Mouse (Mus musculus) stomach, embryonic 16.5 days (tissue): ENCODE data around the gene Cd300ld. TPM values are rescaled to one million over a fixed set of nuclear protein-coding genes. Genes with fewer than 3 reads are reported as not detected.

Source experiments
- ATAC-seq: fragments of 200-750 bp; cut with Nextera tagmentation; 2 replicates; pipeline ENCODE4 v1.8.0; 2017; ENCODE audit warnings: moderate number of reproducible peaks, moderate TSS enrichment; ENCODE audit not compliant: insufficient read depth, low FRiP score
- H3K27ac ChIP-seq: fragments of 300-500 bp; sonication (generic); 2 replicates; pipeline ENCODE4 v1.5.1; 2014; ENCODE audit warnings: low read length
- H3K27me3 ChIP-seq: fragments of 300-500 bp; sonication (generic); 2 replicates; pipeline ENCODE4 v1.6.1; 2014; ENCODE audit warnings: low read length, control low read depth, mixed read lengths; ENCODE audit not compliant: control insufficient read depth, insufficient read depth
- H3K36me3 ChIP-seq: fragments of 300-500 bp; sonication (generic); 2 replicates; pipeline ENCODE4 v1.6.1; 2014; ENCODE audit warnings: low read length; ENCODE audit not compliant: control insufficient read depth, insufficient read depth
- H3K4me1 ChIP-seq: fragments of 300-500 bp; sonication (generic); 2 replicates; pipeline ENCODE4 v1.6.1; 2014; ENCODE audit warnings: low read length, control low read depth, mixed read lengths; ENCODE audit not compliant: control insufficient read depth, insufficient read depth
- H3K4me2 ChIP-seq: fragments of 300-500 bp; sonication (generic); 2 replicates; pipeline ENCODE4 v1.6.1; 2014; ENCODE audit warnings: low read depth, low read length, mixed read lengths
- H3K4me3 ChIP-seq: fragments of 300-500 bp; sonication (generic); replicated peaks from 2 replicates; pipeline ENCODE4 v1.5.1; 2014; ENCODE audit warnings: mild to moderate bottlenecking, low read length
- H3K9ac ChIP-seq: fragments of 300-500 bp; sonication (generic); 2 replicates; pipeline ENCODE4 v1.6.1; 2014; ENCODE audit warnings: low read length
- H3K9me3 ChIP-seq: fragments of 300-500 bp; sonication (generic); replicated peaks from 2 replicates; pipeline ENCODE4 v1.6.1; 2016; ENCODE audit warnings: low read length, control low read depth; ENCODE audit not compliant: control insufficient read depth
- WGBS: fragments of 180-500 bp; shearing (Covaris S2); extraction: QIAGEN DNeasy Blood & Tissue Kit; methylation state at CpG from one replicate; pipeline ENCODE4 v1.1.7; 2014; 5-methylcytosine and 5-hydroxymethylcytosine counted together
- polyA plus RNA-seq: library from polyadenylated mRNA; unstranded; fragments of >200 nt; fragmentation: Nextera tagmentation; extraction: Ambion mirVana; gene quantifications from 2 replicates; pipeline ENCODE4 v1.2.1, GENCODE M21; 2015

The Cd300ld gene
- polyA plus RNA-seq, 1 experiment from 2014 or later: 0.67 TPM

DNA sequence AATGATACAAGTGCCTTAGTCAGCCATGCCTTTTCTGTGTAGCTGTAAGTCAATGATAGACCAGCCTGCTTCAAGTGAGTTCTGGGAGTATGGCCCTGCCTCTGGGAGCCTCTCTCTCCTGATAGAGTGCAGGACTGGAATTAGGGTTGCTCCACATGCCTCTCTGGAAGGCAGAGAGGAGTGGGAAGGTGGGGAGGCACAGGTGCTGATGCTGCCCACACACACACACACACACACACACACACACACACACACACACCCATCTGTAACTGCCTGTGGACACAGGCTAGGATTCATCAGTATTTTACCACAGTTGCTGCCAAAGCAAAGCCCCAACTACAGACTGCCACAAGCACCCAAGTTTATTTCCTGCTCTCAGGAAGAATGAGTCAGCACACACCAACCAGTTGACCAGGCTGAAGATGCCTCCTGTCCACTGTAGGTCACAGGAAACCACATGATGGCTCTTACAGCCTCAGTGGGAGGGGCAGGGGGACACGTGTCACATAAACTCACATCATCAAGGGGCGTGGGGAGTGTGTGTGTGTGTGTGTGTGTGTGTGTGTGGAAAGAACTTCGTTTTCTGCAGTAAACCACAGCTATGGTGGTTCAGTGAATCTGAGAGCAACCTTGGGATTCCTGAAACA lies 24.4 kb downstream of the Cd300ld start:
- H3K36me3 ChIP-seq: no peaks in the 10 kb centered on the region
- ATAC-seq: no peak
- H3K4me1 ChIP-seq: no peaks in the 10 kb centered on the region
- no peaks in the 10 kb centered on the region for H3K9me3 ChIP-seq
- no peak overlapping the region for H3K4me3 ChIP-seq
- H3K27me3 ChIP-seq: no peaks in the 10 kb centered on the region
- H3K27ac ChIP-seq: no peak overlapping the region
- no peak overlapping the region for H3K9ac ChIP-seq
- 54% methylated on average over 3 of the region's 3 CpGs for WGBS
- H3K4me2 ChIP-seq: no peak overlapping the region

DNA sequence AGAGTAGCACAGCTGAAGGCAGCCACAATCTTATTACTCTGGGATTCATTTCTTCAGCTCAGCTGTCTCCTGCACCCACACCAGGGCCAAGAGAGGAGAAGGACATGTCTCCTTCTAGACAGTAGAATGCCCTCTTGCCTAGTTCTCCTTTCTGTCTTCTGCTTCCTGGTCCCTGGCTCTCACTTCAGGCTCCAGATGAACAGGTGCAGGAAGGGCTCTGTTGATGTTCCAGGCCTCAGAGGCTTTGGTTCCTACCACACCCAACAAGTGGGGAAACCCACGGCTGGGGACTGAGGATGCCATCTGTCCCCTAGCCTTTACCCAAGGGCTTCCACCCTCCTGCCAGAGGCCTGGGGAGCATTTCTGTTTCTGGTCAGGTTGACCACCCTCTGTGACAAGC lies 29.4 kb downstream of the Cd300ld start:
- 54% methylated on average over 1 of the region's 1 CpGs for whole genome bisulfite sequencing

DNA sequence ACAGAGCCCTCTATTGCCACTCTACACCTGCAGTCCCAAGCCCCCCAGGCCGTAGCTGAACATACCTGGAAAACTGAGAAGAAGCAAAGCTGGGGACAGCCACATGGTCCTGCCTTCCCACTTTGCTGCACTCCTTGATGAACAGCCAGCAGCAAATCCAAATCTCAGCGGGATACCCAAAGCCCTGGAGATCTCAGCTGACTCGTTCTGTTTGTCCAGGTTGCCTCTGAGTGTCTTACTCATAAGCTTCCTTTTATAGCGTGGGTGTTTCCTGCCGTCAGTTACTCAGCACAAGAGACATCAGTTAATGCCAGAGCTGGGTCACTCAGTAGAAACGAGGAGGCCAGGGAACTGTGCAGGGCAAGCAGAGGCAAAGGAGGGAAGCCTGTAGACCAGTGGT lies 55.6 kb downstream of the Cd300ld start, which contains the start of gene Cd300lb:
Cd300lb (minus strand) TSS at position 243 of the 400 bp plus-strand sequence.
- Histone ChIP-seq H3K9me3 (no peaks in the 10 kb centered on the region), H3K36me3 (no peaks in the 10 kb centered on the region), H3K4me1 (no peaks in the 10 kb centered on the region), H3K4me3 (no peak within 1 kb of the TSS), H3K9ac (no peak within 1 kb of the TSS), H3K4me2 (no peak within 1 kb of the TSS), H3K27ac (no peak within 1 kb of the TSS), H3K27me3 (no peaks in the 10 kb centered on the region)
- no peak for ATAC-seq
- WGBS: 44% methylated on average over 6 of the region's 6 CpGs

More for the DNA sequence above, 29.4 kb downstream of the Cd300ld start:
- H3K27ac ChIP-seq: no peak overlapping the region
- no peak overlapping the region for H3K9ac ChIP-seq
- no peaks in the 10 kb centered on the region for H3K27me3 ChIP-seq
- ATAC-seq: no peak
- no peaks in the 10 kb centered on the region for H3K4me1 ChIP-seq
- H3K4me2 ChIP-seq: no peak overlapping the region
- no peaks in the 10 kb centered on the region for H3K36me3 ChIP-seq
- no peaks in the 10 kb centered on the region for H3K9me3 ChIP-seq
- H3K4me3 ChIP-seq: no peak overlapping the region

DNA sequence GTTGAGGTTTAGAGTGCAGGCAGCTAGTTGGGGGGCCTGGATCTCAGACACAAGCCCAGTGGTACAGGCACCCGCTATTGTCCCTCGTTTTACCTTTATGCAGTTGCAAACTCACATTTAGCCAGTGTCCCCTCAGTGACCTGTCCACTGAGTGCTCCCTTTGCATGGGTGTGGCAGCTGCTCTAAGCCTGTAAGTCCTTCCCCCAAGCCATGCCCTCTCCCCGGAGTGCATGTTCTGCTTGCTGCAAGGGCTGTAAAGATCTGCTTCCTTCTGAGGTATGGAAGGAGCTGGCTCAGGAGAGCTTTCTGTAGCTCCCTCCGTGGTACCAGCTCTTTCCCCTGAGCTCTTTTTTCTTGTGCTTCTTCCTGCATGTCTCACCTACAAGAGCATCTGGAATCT lies 56.1 kb downstream of the Cd300ld start:
- WGBS: 68% methylated on average over 4 of the region's 4 CpGs
- no peak overlapping the region for H3K9ac ChIP-seq
- no peaks in the 10 kb centered on the region for H3K27me3 ChIP-seq
- no peaks in the 10 kb centered on the region for H3K4me1 ChIP-seq
- H3K9me3 ChIP-seq: no peaks in the 10 kb centered on the region
- no peak overlapping the region for H3K4me2 ChIP-seq
- ATAC-seq: no peak
- H3K4me3 ChIP-seq: no peak overlapping the region
- no peaks in the 10 kb centered on the region for H3K36me3 ChIP-seq
- no peak overlapping the region for H3K27ac ChIP-seq

Other genes with a start within 250 kb of the Cd300ld start
- gene Kif19a, start 224.5 kb downstream of the Cd300ld start, polyA plus RNA-seq: 0.53 and 0.75 TPM in 2 replicates
- 0.65 and 1.3 TPM in 2 replicates for gene Btbd17, start 194.0 kb downstream of the Cd300ld start, polyA plus RNA-seq
- gene Gpr142, start 191.0 kb downstream of the Cd300ld start, polyA plus RNA-seq: 0.36 and 0.41 TPM in 2 replicates
- 23.0 and 23.7 TPM in 2 replicates for gene Gprc5c, start 138.8 kb downstream of the Cd300ld start, polyA plus RNA-seq
- gene Cd300a, start 99.9 kb downstream of the Cd300ld start, polyA plus RNA-seq: 2.3 and 2.5 TPM in 2 replicates
- gene Cd300lb, start 55.5 kb downstream of the Cd300ld start, polyA plus RNA-seq: 0.74 and 1.2 TPM in 2 replicates
- gene Cd300c, start 20.8 kb downstream of the Cd300ld start, polyA plus RNA-seq: not detected in 2 replicates
- 2.2 and 3.8 TPM in 2 replicates for gene Cd300c2, start 12.0 kb upstream of the Cd300ld start, polyA plus RNA-seq
- gene Cd300ld2, start 26.3 kb upstream of the Cd300ld start, polyA plus RNA-seq: not detected in 2 replicates
- gene Cd300ld4, start 37.1 kb upstream of the Cd300ld start, polyA plus RNA-seq: not detected in 2 replicates
- gene Cd300ld5, start 47.8 kb upstream of the Cd300ld start, polyA plus RNA-seq: not detected in 2 replicates
- gene Cd300ld3, start 58.5 kb upstream of the Cd300ld start, polyA plus RNA-seq: not detected in 2 replicates
- gene Cd300e, start 72.3 kb upstream of the Cd300ld start, polyA plus RNA-seq: 0.26 TPM in 1 of 2 replicates, not detected in the other
- gene Rab37, start 101.5 kb upstream of the Cd300ld start, polyA plus RNA-seq: 2.2 and 2.3 TPM in 2 replicates
- gene Cd300lf, start 144.1 kb upstream of the Cd300ld start, polyA plus RNA-seq: 2.0 and 3.4 TPM in 2 replicates
- gene Slc9a3r1, start 173.4 kb upstream of the Cd300ld start, polyA plus RNA-seq: 136 and 138 TPM in 2 replicates
- 8.3 and 9.7 TPM in 2 replicates for gene Tmem104, start 197.6 kb upstream of the Cd300ld start, polyA plus RNA-seq
- 21.8 and 23.4 TPM in 2 replicates for gene Nat9, start 197.9 kb upstream of the Cd300ld start, polyA plus RNA-seq